Mouse (Mus musculus): ENCODE data around the gene D630023F18Rik. TPM values are rescaled to one million over a fixed set of nuclear protein-coding genes. Genes with fewer than 3 reads are reported as not detected.
A peak's percentile ranks its signal among the peaks of the same experiment; 100 is the strongest.

D630023F18Rik gene
- polyA plus RNA-seq, 1 experiment: not detected

DNA sequence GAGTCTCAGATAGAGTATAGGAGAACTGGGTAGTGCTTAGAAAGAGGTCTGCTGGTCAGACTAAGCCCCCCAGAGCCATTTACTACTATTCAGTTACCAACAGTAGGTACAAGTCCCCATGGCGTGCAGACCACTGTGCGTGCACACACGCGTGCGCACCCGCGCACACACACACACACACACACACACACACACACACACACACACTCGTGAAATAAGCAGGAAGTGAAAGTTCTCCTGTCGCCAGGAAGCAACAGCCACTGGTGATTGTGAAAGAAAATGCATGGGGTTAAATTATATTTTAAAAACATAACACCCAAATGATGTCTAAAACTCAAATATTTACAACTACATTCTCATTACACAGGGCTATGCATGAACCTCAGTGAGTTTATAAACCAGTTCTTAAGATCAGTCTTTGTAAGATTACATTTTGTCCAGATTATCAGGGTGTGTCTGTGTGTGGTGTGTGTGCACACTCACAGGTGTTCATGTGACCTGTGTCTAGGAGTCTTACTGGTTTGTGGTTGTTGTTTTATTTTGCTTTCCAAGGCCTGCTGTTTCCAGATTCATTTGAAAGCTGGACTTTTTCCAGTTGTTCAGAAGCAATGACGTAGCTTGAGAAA is 15.2 kb downstream of the D630023F18Rik start:
- Histone ChIP-seq H3K4me3 (replicated peaks; ENCODE audit: control insufficient read depth, low read depth, low read length) (peak overlapping the region; percentile 13), H3K4me1 (ENCODE audit: control insufficient read depth, insufficient read depth, low read length) (no peaks in the 10 kb centered on the region; the same call in 1 of the 2 replicates), H3K27ac (ENCODE audit: control insufficient read depth, insufficient read depth, low read depth, low read length, poor library complexity) (no peak overlapping the region)
- TF ChIP-seq POLR2A (IDR thresholded peaks at IDR 0.05; ENCODE audit: borderline replicate concordance, control insufficient read depth, low read depth, low read length) (no peak), CTCF (IDR thresholded peaks at IDR 0.05; ENCODE audit: control insufficient read depth, insufficient read depth, low read length) (no peak)
- 34% methylated on average over 10 of the region's 10 CpGs for WGBS

DNA sequence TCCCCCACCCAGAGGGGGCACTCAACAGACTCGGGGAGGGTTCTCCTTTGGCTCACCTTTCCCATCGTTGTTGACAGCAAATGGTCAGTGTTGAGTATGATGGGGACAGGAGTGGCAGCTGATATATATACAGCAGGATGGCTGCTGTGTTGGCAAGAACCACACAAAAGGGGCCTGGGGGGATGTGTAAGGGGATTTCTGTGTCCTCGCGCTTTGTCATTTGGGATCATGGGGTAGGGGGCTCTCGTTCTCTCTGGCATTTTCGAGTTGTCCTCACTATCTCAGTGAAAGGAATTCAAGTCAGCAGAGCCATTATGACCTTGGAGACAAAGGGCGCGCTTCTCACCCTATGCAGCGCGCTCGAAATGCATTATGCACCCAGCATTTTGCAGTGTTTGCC is 19.7 kb downstream of the D630023F18Rik start, which contains the start of gene Cryga:
Gene Cryga, minus strand, starts transcription at position 101 of the 400 bp plus-strand sequence.
- Histone ChIP-seq H3K27ac (ENCODE audit: control insufficient read depth, insufficient read depth, low read depth, low read length, poor library complexity) (no peak within 1 kb of the TSS), H3K4me3 (replicated peaks; ENCODE audit: control insufficient read depth, low read depth, low read length) (no peak within 1 kb of the TSS), H3K4me1 (ENCODE audit: control insufficient read depth, insufficient read depth, low read length) (no peaks in the 10 kb centered on the region; the same call in 1 of the 2 replicates)
- TF ChIP-seq POLR2A (IDR thresholded peaks at IDR 0.05; ENCODE audit: borderline replicate concordance, control insufficient read depth, low read depth, low read length): no peak
- TF ChIP-seq CTCF (IDR thresholded peaks at IDR 0.05; ENCODE audit: control insufficient read depth, insufficient read depth, low read length): no peak
- 86% methylated on average over 11 of the region's 11 CpGs for WGBS

DNA sequence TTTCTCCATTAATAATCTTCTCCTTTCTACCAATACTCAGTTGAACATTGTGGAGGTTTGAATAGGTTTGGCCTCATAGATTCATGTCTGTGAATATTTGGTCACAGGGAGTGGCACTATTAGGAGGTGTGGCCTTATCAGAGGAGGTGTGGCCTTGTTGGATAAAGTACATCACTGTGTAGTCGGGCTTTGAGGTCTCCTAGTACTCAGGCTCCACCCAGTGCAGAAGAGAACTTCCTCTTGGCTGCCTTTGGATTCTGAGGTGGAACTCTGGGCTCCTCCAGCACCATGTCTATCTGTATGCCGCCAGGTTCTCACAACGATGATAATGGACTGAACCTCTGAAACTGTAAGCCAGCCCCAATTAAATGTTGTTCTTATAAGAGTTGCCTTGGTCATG is 26.1 kb downstream of the D630023F18Rik start:
- H3K4me3 ChIP-seq (replicated peaks; ENCODE audit: control insufficient read depth, low read depth, low read length): no peak overlapping the region
- H3K27ac ChIP-seq (ENCODE audit: control insufficient read depth, insufficient read depth, low read depth, low read length, poor library complexity): no peak overlapping the region
- WGBS: 59% methylated on average over 3 of the region's 3 CpGs
- H3K4me1 ChIP-seq (ENCODE audit: control insufficient read depth, insufficient read depth, low read length): no peaks in the 10 kb centered on the region; the same call in 1 of the 2 replicates
- TF ChIP-seq POLR2A (IDR thresholded peaks at IDR 0.05; ENCODE audit: borderline replicate concordance, control insufficient read depth, low read depth, low read length): no peak
- no peak for TF ChIP-seq CTCF (IDR thresholded peaks at IDR 0.05; ENCODE audit: control insufficient read depth, insufficient read depth, low read length)

DNA sequence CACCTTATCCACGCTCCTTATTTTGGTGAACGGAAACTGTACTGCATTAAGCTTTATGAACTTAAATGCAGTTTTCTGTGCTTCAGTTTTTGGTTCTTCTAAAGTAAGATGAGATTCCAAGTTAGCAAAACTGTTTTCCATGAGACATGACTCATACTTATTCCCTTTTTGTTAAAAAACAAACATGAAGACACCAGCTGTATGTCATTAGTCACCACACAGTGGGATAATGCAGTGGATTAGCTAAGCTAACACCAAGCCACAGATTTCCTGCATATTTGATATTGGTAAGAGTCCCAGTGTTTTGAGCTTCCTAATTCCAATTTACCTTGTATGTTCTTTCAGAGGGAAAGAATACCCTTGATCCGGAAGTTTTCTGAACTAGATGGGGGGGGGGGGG is 31.4 kb downstream of the D630023F18Rik start:
- TF ChIP-seq CTCF (IDR thresholded peaks at IDR 0.05; ENCODE audit: control insufficient read depth, insufficient read depth, low read length): no peak
- no peak for TF ChIP-seq POLR2A (IDR thresholded peaks at IDR 0.05; ENCODE audit: borderline replicate concordance, control insufficient read depth, low read depth, low read length)
- 75% methylated on average over 3 of the region's 3 CpGs for WGBS

DNA sequence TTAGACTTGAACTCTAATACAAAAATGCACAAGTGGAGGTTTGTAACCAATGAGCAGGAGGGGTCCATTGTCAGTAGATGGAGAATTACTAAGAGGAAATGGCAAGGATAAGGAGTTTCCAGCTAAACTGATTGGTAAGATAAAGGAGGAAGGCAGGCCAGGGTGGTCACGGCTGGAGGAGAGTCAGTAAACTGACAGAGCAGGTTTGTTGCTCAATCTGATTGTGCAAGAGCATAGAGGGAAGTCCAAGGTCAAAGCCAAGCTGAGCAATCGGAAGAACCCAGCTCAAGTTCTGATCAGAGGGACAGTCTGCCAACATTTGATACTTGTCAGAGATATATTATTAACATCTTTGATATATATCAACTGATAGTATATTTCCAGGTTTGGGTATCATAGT is 32.6 kb downstream of the D630023F18Rik start:
- Histone ChIP-seq H3K4me1 (ENCODE audit: control insufficient read depth, insufficient read depth, low read length) (peaks cover 2% of the 10 kb centered on the region; the same call in 1 of the 2 replicates), H3K27ac (ENCODE audit: control insufficient read depth, insufficient read depth, low read depth, low read length, poor library complexity) (no peak overlapping the region), H3K4me3 (replicated peaks; ENCODE audit: control insufficient read depth, low read depth, low read length) (no peak overlapping the region)
- TF ChIP-seq POLR2A (IDR thresholded peaks at IDR 0.05; ENCODE audit: borderline replicate concordance, control insufficient read depth, low read depth, low read length): no peak
- no peak for TF ChIP-seq CTCF (IDR thresholded peaks at IDR 0.05; ENCODE audit: control insufficient read depth, insufficient read depth, low read length)
- WGBS: 6% methylated on average over 2 of the region's 2 CpGs

More for the DNA sequence above, 31.4 kb downstream of the D630023F18Rik start:
- Histone ChIP-seq H3K27ac (ENCODE audit: control insufficient read depth, insufficient read depth, low read depth, low read length, poor library complexity) (no peak overlapping the region), H3K4me1 (ENCODE audit: control insufficient read depth, insufficient read depth, low read length) (peaks cover 2% of the 10 kb centered on the region; the same call in 1 of the 2 replicates), H3K4me3 (replicated peaks; ENCODE audit: control insufficient read depth, low read depth, low read length) (no peak overlapping the region)

DNA sequence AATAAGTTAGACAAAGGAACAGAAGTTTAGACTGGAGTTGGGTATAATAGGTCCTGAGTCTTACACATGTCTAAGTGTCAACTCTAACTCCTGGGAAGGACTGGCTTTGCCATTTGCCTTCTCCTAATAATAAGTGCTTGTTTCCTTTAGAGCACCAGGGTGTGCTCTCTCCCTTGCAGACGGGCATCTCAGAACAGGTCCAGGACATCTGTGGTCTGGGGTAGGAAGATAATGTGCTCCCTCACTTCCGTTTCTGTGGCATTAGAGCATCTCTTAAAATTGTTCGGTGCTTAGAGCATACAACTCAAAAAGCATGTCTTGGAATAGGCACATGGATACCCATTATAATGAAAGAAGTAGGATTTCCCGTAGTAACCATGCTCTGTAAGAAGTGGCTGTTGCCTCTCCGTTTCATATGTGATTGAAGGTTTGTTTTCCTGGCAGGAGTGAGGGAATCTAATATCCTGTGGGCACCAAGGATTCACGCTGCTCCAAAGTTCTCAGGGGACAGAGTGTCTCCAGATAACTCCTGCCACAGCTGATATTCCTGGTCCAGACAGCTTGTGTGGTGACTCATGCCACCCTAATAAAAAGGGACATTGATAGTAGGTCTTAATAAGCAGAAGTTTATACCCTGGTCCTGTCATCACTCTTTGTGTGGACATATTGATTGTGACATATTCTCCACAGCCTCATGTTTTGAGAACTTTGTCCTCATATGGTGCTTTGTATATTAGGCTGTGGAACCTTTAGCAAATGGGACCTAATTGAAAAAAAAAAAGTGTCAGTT is 34.3 kb downstream of the D630023F18Rik start:
- TF ChIP-seq CTCF (IDR thresholded peaks at IDR 0.05; ENCODE audit: control insufficient read depth, insufficient read depth, low read length): peak; percentile 66
- no peak for TF ChIP-seq POLR2A (IDR thresholded peaks at IDR 0.05; ENCODE audit: borderline replicate concordance, control insufficient read depth, low read depth, low read length)
- peak overlapping the region; percentile 66 for H3K27ac ChIP-seq (ENCODE audit: control insufficient read depth, insufficient read depth, low read depth, low read length, poor library complexity)
- peaks cover 2% of the 10 kb centered on the region; the same call in 1 of the 2 replicates for H3K4me1 ChIP-seq (ENCODE audit: control insufficient read depth, insufficient read depth, low read length)
- WGBS: 35% methylated on average over 6 of the region's 6 CpGs
- H3K4me3 ChIP-seq (replicated peaks; ENCODE audit: control insufficient read depth, low read depth, low read length): no peak overlapping the region

DNA sequence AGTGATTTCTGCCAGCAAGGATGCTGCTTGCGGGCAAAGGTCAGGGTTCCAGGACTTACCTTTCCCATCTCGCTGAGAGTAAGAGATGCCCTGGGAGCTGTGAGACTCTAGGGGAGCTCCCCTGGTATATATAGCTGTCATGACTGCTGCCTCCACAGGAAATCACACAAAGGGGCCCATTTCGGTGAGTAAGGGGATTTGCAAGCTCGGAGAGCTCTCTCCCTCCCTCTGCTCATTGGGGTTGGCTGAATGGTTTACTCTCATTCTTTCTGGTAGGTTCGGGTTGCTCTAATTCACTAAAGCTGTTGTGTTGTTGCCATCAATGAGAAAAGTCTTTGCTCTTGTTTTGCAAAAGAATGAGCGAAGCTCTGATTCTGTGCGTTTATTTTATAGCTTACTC is 40.8 kb downstream of the D630023F18Rik start, which contains the start of gene Crygb:
Gene Crygb, minus strand, starts transcription at position 101 of the 400 bp plus-strand sequence.
- 52% methylated on average over 7 of the region's 7 CpGs for WGBS
- no peak for TF ChIP-seq CTCF (IDR thresholded peaks at IDR 0.05; ENCODE audit: control insufficient read depth, insufficient read depth, low read length)
- TF ChIP-seq POLR2A (IDR thresholded peaks at IDR 0.05; ENCODE audit: borderline replicate concordance, control insufficient read depth, low read depth, low read length): no peak
- H3K27ac ChIP-seq (ENCODE audit: control insufficient read depth, insufficient read depth, low read depth, low read length, poor library complexity): no peak within 1 kb of the TSS
- H3K4me1 ChIP-seq (ENCODE audit: control insufficient read depth, insufficient read depth, low read length): no peaks in the 10 kb centered on the region
- H3K4me3 ChIP-seq (replicated peaks; ENCODE audit: control insufficient read depth, low read depth, low read length): no peak within 1 kb of the TSS

DNA sequence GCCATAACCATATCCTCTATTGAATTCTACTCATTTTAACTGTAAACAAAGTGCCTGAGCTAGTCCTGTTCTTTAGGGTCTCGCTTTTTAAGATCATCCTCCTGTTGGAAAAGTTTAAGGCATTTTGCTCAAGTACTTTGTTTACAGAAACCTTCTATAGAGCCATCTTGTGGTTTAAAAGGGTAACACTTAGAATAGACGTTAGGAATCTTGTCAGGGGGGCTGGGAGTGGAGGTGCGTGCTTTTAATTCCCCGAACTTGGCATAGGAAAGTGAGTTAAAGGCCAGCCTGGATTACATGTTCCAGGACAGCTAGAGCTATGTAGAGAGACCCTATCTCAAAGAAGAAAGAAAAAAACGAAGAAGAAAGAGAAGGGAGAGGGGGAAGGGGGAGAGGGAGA is 47.4 kb downstream of the D630023F18Rik start:
- no peak for TF ChIP-seq CTCF (IDR thresholded peaks at IDR 0.05; ENCODE audit: control insufficient read depth, insufficient read depth, low read length)
- TF ChIP-seq POLR2A (IDR thresholded peaks at IDR 0.05; ENCODE audit: borderline replicate concordance, control insufficient read depth, low read depth, low read length): no peak
- no peak overlapping the region for H3K27ac ChIP-seq (ENCODE audit: control insufficient read depth, insufficient read depth, low read depth, low read length, poor library complexity)
- no peaks in the 10 kb centered on the region for H3K4me1 ChIP-seq (ENCODE audit: control insufficient read depth, insufficient read depth, low read length)
- WGBS: 24% methylated on average over 5 of the region's 5 CpGs
- H3K4me3 ChIP-seq (replicated peaks; ENCODE audit: control insufficient read depth, low read depth, low read length): no peak overlapping the region

Measured in bone marrow, adult 2 months (tissue).